Mouse (Mus musculus): ENCODE results near the gene Defb25.

GRCm38 (mm10) chr2:152617374-152617773 lies 5.5 kb downstream of the Defb25 start:
- TF ChIP-seq EP300 (IDR thresholded peaks at IDR 0.05; ENCODE audit: low read depth) (no peak), CTCF (IDR thresholded peaks at IDR 0.05; ENCODE audit: low read depth) (peak; percentile 56)
